Mouse (Mus musculus): ENCODE results near the gene A630001G21Rik.
A peak's percentile ranks its signal among the peaks of the same experiment; 100 is the strongest.

The A630001G21Rik gene

DNA sequence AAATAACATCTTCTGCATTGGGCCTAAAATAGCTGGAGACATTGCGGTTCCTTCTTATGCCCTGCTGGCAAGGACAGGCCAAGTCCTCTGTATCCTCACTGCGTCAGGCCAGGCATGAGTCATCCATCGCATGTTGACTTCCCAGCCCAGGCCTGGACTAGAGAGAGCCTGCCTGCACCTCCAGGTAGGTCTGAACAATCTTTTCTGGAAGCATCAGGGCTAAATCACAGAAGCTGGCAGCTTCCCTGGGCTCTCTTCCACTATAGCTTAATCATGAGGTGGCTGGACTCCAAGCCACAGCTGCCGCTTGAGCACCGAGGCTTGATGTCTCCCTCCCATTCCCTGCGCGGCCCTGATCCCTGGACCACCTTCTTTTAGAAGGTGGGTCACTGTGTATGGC lies 3.3 kb downstream of the A630001G21Rik start:
- peak; percentile 80 to 84 for DNase-seq (ENCODE audit: inconsistent age in 2 of 2, low spot score in 1 of 2)

DNA sequence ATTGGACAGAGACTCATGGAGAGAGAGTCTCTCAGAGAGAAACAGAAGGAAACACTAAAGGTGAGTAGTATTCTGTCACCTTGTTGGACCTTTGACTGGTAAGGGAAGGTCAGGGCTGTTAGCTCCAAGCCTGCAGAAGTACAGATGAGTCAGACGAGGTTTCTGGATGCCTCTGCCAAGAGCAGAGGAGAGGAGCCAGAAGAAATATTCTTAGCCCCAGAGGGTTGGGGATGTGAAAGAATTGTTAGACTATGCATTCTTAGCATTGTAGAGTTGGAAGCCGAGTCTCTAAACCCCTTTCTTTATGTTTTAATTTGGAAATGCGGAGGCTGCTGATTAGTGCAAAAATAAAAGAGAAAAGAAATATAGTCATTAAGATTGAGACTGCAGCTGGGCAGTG lies 6.5 kb downstream of the A630001G21Rik start:
- peak; percentile 55 to 81 for DNase-seq (ENCODE audit: inconsistent age in 2 of 2, low spot score in 1 of 2)

DNA sequence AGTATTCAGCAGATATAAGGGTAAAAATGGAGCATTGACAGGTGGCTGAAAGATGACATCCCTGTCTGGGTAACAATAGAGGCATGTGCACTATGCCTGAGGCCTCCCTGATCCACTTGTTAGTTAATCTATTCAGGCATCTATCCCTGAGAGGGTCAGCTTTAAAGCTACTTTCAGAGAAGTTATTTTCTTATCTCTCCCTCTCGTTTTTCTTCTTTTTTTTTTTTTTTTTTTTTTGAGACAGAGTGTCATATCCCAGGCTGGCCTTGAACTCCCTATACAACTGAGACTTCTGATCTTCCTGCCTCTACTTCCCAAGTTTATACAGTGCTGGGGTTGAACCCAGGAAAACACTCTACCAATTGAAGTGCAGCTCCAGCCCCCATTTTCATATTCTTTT lies 10.7 kb downstream of the A630001G21Rik start:
- DNase-seq (ENCODE audit: inconsistent age in 2 of 2, low spot score in 1 of 2), result no peak

DNA sequence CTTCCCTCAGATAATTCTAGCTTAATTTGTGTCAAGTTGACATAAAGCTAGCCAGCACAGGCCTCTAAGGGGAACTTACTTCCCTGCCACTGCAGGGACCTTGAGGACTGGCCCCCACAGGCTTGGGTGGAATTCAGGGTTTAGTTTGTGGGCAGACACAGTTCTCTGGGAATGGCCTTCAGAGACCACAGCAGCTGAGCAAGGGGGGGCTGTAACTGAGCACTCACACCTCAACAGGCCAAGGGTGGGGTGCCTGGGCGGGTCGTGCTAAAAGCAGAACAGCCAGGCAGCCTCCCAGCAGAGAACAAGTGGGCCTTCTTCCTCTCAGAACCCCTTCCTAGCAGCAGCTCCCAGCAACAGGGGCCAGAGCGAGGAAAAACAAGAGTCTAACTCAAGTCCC lies 12.3 kb downstream of the A630001G21Rik start:
- DNase-seq (ENCODE audit: inconsistent age in 2 of 2, low spot score in 1 of 2), result no peak

DNA sequence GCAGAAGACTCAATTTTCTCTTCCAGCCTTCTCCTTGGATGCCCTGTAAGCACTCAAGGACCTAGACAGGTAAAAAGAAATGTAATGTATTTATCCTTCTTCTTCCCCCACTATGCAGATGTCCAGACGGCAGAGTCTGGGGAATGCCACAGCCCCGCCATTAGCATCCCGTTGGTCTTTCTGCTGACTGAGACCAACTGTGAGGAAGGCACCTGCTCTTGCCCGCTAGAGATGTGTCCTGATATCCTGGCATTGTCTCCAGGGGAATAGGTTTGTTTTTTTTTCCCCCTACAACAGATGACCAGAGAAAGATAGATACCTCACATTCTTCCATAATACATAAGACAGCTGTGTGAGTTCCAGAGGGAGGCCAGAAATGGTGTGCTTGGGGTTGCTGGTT lies 14.2 kb downstream of the A630001G21Rik start:
- no peak for DNase-seq (ENCODE audit: inconsistent age in 2 of 2, low spot score in 1 of 2)

DNA sequence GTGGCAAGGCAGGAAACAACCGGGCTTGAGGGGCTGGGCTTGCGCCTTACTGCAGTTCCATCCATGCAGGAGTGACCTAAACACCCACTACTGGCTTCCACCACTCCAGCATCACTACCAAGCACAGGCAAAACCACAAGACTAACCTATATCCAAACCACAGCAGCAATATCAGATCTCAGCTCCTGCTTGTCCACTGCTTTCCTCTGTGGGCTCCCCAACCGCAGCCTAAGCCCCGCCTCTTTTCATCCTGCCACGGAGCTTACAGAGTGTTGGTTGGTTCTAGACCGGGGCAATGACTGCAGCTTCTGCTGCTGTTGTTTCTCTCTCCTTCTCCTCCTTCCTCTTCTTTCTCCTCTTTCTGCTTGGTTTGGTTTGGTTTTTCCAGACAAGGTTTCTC lies 15.1 kb downstream of the A630001G21Rik start:
- DNase-seq (ENCODE audit: inconsistent age in 2 of 2, low spot score in 1 of 2), result no peak

DNA sequence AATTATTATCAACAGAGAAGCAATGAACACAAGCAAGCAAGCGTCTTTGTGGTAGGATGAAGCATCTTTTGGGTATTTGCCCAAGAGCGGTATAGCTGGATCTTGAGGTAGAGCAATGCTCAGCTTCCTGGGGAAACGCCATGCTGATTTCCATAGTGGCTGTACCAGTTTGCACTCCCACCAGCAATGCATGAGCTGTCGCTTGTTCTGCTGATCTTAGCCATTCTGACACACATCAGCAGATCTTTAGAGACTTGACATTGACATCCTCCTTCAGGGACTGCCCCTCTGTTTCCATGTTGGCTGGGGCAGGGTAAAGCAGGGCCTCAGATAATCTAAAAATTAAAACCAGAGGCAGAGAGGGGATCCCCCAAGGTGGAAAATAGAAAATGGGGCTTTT lies 16.8 kb downstream of the A630001G21Rik start:
- no peak for DNase-seq (ENCODE audit: inconsistent age in 2 of 2, low spot score in 1 of 2)

DNA sequence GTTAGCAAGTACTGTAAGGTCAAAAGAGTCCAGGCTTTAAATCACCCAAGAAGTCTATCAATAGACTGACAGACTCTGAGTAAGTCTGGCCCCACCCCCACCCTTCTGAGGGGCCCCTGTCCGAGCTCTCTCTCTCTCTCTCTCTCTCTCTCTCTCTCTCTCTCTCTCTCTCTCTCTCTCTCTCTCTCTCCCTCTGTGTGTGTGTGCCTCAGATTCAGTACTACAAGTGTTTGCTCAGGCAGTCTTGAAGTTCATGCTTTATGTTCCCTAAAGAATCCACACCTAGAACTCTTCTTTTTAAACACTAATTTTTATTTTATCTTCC lies 19.5 kb downstream of the A630001G21Rik start:
- no peak for DNase-seq (ENCODE audit: inconsistent age in 2 of 2, low spot score in 1 of 2)

DNA sequence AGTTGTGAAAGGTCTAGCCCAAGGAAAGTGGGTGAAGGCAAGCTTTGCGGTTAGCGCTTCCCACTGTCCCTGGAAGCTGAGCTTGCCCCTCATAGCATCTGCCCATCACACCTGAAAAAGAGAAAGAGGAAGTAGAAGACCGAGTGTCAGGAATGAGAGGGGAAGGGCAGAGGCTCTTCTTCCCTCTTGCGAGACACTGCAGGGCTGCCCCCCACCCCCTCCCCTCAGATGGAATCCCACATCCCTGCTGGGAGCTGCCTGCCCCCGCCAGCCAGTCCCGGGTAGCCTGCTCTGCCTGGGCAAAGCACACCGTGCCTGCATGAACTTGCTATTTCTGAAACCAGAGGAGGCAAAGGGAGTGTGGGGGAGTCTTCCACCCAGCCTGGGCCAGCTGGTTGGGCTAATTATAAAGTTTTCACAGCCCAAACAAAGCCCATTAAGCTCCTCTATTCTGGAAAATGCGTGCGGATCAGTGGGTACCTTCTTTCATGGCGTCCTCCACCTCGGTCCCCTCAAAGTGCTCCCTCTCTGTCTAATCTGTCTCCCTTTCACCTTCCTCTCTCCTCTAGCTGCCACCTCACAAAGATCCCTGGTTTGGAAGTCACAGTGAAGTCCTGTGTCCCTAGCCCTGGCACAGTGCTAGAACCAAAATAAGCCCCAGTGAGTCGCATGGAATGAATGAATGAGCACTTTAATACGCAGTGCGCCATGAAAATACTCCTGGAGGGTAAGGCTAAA lies 20.0 kb downstream of the A630001G21Rik start:
- no peak for DNase-seq (ENCODE audit: inconsistent age in 2 of 2, low spot score in 1 of 2)

DNA sequence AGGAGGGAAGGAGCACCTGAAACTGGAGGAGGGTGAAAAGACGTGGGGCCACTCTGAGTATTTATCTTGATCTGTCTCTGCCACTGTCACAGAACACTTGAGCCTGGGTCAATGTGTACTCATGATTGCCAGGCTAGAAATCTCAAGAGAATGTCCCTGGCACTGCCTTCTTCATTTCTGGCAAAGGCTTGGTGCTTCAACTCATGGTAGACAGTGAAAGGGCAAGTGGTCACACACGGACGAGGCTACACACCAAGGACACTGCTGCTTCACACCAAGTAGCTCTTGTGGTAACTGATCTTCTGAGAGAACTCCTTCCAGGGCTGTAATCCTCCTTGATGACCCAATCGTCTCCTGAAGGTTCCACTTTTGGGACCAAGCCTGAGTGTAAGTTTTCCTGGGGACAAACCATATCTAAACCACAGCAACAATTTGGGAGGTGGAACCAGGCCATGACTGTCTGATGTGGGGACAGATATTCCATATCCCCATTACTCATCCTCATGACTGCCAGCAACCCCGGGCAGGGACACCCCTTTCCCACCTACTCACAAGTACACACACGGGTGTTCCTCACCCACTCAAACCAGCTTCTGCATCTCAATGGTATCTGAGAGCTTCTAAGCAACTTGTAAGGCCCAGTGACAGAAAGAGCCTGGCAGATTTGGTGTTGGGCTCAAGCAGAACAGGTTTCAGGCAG lies 20.8 kb downstream of the A630001G21Rik start:
- DNase-seq (ENCODE audit: inconsistent age in 2 of 2, low spot score in 1 of 2), result peak in 1 of 2 experiments; percentile 39

DNA sequence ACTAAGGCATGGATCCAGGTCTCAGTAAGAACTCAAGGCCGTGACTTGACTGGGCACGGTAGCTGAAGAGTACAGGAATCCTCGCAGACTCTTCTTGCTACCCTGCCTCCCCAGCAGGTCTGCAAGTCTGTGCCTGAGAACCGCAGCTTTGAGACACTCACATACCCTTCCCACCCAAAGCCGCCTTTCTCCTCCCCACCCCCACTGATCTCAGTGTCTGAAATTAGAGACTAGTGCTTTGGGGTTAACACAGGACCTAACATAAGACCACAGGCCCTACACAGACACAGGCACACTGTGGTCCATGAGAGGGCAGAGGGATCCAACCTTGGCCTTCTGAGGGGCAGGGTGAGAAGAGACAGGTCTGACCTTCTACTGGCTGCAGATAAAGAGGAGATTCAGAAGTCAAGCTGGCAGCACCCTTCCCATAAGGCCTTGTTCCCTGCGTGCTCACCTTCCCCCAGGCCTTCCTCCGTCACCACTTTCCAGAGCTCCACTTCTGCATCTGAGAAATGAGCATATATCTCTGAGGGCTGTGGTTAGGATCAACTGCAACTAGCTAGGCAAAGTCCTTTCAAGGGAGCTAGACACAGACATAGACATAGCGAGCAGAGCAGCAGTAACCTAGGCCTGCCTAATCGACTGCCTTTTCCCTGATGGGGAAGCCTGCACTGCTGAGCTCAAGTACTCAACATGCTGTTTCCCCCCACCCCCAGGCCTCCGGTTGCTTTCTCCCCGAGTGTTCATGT lies 26.3 kb downstream of the A630001G21Rik start:
- peak in 1 of 2 experiments; percentile 63 for DNase-seq (ENCODE audit: inconsistent age in 2 of 2, low spot score in 1 of 2)

DNA sequence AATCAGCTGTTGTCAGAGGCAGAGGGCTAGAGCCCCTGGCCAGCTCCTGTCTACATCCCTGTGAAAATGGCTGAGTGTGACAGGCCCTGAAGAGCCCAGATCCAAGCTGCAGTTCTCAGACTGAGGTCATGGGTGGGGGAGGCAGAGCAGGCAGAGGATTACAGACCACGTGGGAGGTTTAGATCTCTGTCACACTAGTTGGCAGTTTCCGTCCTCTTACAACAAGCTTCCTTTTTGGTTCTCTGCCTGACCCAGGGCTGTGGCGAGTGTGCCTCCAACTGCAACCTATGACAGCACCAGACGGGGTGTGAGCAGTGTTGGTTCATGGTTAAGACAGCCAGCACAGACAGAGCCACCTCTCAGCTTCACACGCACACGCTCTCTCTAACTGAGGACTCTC lies 26.9 kb downstream of the A630001G21Rik start:
- DNase-seq (ENCODE audit: inconsistent age in 2 of 2, low spot score in 1 of 2), result peak; percentile 33 to 78

DNA sequence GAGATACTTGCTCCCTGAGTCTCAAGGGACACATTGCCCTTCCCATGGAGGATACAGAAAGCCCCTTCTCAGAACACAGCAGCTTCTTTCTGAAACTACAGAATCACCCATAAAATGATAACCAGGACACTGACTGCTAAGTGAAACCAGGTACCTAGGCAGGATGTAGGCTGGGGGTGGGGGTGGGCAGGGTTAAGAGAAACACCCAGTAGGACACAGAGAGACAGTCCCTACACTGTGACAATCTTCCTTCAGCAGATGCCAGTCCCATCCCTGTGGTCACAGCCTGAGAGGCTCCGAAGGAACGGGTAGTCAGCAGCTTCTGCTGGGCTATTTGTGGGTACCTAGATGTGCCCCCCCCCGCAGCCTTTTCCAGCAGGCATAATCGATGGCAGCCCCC lies 27.8 kb downstream of the A630001G21Rik start:
- no peak for DNase-seq (ENCODE audit: inconsistent age in 2 of 2, low spot score in 1 of 2)

DNA sequence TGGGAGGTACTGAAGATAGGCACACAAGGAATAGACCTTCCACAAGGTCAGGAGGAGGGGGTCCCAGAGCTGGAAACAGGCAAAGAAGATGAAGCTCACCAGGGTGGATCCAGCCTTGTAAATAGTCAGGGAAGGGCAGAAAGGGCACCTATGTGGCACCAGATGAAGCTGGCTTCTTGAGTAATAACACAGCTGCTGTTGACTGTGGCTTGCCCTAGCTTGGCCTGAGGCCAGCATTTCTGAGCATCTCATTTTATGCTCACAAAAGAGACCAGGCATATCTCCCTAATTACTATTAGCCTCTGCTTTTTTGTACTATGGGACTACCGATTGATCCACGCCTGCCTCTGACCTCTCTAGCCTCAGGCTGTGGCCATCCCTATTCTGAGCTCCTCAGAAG lies 28.6 kb downstream of the A630001G21Rik start:
- no peak for DNase-seq (ENCODE audit: inconsistent age in 2 of 2, low spot score in 1 of 2)

DNA sequence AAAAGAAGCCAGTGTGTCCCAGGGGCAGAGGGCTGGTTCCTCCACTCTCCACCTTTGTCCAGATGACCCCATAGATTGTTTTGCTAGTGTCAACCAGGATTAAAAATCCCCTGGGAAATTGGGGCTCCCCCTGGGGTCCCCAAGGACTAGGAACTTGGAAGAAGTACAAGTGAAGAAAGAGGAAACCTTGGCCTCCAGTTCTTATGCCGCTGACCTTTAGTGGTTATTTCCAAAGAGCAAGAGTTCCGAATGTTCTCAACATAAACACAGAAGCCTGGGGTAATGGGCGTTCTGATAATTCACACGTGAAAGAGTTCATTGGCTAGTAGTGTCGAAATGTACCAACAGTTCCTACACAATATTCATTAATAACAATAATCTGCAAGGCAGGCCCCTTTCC lies 31.9 kb downstream of the A630001G21Rik start:
- DNase-seq (ENCODE audit: inconsistent age in 2 of 2, low spot score in 1 of 2), result peak in 1 of 2 experiments; percentile 56

DNA sequence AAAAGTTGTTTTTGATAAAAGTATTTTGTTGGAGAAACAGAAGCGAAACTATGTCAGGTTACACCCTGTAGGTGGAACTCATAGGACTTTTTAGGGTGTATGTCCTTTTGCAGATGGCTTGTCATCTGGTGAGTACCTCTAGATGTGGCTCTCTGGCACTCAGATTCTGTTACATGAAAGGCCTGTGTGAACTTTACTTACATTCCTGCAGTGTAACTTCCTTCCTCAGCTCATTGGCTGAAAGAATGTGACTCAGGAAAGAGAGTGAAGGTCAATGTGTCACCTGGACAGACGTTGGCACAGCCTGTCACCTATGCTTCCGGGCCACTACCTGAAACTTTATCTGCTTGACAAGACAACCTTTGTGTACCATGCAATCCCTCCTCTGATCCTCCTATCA lies 33.9 kb downstream of the A630001G21Rik start:
- DNase-seq (ENCODE audit: inconsistent age in 2 of 2, low spot score in 1 of 2), result no peak

DNA sequence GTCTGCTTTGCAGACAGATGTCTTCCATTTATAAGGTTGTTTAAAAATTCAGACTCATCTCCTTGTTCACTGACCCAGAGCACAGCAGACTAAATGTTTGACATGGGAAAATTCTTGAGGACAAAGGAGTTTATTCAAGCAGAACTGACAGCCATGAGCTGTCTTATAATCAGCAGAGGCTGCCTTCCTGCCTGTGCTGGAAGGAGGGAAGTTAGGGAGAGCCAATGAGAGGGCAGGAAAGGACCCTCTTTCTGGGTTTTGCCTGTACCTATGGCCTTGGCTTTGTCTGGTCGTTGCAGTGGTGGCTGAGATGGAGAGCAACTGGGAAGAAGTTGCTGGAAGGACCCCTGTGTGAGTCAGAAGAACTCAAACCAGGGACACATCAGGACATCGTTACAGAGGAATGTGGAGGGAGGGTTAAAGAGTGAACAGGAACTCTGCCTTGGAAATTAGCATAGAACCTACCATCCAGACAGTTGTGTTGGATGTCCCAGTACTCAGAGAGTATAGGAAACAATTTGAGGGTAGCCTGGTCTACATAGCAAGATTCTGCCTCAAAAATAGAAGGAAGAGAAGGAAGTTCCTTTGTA lies 35.4 kb downstream of the A630001G21Rik start:
- DNase-seq (ENCODE audit: inconsistent age in 2 of 2, low spot score in 1 of 2), result no peak

DNA sequence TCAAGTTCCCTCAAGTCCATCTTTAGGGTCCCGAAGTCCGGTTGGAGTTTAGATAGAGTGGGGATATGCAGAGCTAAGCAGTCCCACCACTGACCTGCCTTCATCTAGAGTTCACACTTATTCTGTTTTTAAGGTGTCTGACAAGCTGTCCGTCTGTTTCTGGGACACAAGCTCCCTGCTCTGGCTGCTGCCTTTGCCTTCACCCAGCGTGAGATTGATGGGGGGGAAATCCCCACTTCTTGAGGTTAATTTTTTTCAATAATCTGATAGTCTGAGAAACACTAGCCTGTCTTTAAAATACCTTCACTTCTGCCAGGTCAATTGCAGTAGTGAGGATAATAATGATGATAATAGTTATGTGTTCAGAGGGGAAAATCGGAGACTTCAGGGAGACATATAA lies 36.1 kb downstream of the A630001G21Rik start:
- no peak for DNase-seq (ENCODE audit: inconsistent age in 2 of 2, low spot score in 1 of 2)

DNA sequence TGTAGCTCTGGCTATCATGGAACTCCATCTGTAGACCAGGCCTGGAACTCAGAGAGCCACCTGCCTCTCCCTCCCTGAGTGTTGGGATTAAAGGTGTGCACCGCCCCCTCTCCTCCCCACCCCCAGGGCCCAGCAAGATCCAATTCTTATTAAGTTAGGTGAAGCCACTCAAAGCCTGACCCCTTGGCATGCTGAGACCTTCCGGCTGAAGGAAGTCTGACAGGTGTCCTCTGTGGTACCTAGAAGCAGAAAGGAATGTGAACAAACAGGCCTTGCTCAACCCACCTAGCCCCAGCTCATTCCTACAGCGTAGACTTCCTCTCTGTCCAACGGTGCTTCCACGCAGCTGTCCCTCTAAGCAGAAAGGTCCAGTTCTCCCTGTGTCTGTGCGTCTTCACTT lies 37.5 kb downstream of the A630001G21Rik start:
- DNase-seq (ENCODE audit: inconsistent age in 2 of 2, low spot score in 1 of 2), result no peak

DNA sequence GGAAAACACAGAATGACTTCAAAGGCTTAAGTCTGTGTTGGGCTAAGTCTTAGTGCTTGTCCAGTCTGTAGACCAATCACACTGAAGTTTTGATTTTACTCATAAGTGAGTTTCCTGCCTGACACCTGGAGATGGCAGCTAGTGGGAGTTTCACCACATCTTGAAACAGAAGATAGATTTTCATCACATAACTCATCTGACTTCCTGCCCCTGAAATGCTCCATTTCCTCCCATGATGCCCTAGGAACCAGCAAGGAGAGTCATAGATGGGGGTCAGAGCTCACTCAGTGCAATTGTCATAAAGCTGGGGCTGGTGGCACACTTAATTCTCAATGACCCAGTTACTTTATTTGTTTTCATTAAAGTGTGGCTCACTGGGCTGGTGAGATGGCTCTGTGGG lies 38.6 kb downstream of the A630001G21Rik start:
- DNase-seq (ENCODE audit: inconsistent age in 2 of 2, low spot score in 1 of 2), result no peak

DNA sequence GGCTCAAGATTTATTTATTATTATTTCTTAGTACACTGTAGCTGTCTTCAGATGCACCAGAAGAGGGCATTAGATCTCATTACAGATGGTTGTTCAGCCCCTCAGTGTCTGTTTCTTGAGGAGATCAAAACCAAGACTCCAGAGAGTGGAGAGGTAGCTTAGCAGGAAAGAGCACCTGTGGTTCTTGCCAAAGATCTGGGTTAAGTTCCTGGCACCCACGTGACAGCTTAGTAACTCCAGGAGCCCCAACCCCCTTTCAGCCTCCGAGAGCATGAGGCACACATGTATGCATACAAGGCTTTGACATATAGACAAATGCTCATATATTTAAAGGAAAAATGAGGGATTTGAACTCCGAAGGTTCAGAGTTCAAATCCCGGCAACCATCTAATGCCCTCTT lies 39.4 kb downstream of the A630001G21Rik start:
- DNase-seq (ENCODE audit: inconsistent age in 2 of 2, low spot score in 1 of 2), result no peak
